Mouse (Mus musculus) CH12.LX (cell line): ENCODE measurements around the gene Ogdh. TPM values are rescaled to one million over a fixed set of nuclear protein-coding genes. Genes with fewer than 3 reads are reported as not detected.

Source experiments
- DNase-seq: peaks from one replicate; pipeline ENCODE4 v3.0.0-alpha.2; 2013; ENCODE audit errors: extremely low read depth
- H3K27ac ChIP-seq: 2 replicates; pipeline ENCODE4 v1.5.1; 2012; ENCODE audit warnings: low read depth, mild to moderate bottlenecking, control low read depth, moderate library complexity; ENCODE audit not compliant: insufficient read depth
- H3K27me3 ChIP-seq: replicated peaks from 2 replicates; pipeline ENCODE3; 2012; ENCODE audit warnings: inconsistent platforms
- H3K36me3 ChIP-seq, 2 experiments: replicated peaks in 1 of 2; 2 replicates each; pipeline versions ENCODE3 to v1.6.1; 2012; ENCODE audit warnings: inconsistent platforms in 1 of 2, low read length in 1 of 2, mild to moderate bottlenecking in 1 of 2, mixed read lengths in 1 of 2, moderate library complexity in 1 of 2; ENCODE audit not compliant: control insufficient read depth in 1 of 2, insufficient read depth in 1 of 2
- H3K4me1 ChIP-seq, 2 experiments: 2 replicates each; pipeline ENCODE4 v1.6.1; 2012; ENCODE audit warnings: inconsistent platforms in 1 of 2, moderate library complexity in 1 of 2; ENCODE audit not compliant: insufficient read depth in 2 of 2, control insufficient read depth in 1 of 2
- H3K4me2 ChIP-seq: 2 replicates; pipeline ENCODE4 v1.6.1; 2012; ENCODE audit warnings: low read depth, mild to moderate bottlenecking, control low read depth; ENCODE audit not compliant: poor library complexity, insufficient read depth, severe bottlenecking
- H3K4me3 ChIP-seq, 3 experiments: fragments of 150-350 bp in 1 of 3; sonication (generic) in 1 of 3; replicated peaks in 1 of 3; 2 replicates each; pipeline versions ENCODE3 to v1.5.1; 2011 to 2012; ENCODE audit warnings: low read depth in 2 of 3, low read length in 2 of 3, mild to moderate bottlenecking in 2 of 3, moderate library complexity in 2 of 3, control low read depth in 1 of 3, improper control_type of control experiment in 1 of 3, inconsistent platforms in 1 of 3, mixed read lengths in 1 of 3; ENCODE audit not compliant: poor library complexity in 1 of 3
- H3K79me2 ChIP-seq: replicated peaks from 2 replicates; pipeline ENCODE4 v1.6.1; 2012; ENCODE audit warnings: mild to moderate bottlenecking, moderate library complexity; ENCODE audit not compliant: control insufficient read depth, poor library complexity, insufficient read depth, severe bottlenecking; ENCODE audit errors: extremely low read depth
- H3K9ac ChIP-seq: 2 replicates; pipeline ENCODE4 v1.6.1; 2012; ENCODE audit warnings: low read depth, mild to moderate bottlenecking, control low read depth, moderate library complexity; ENCODE audit not compliant: insufficient read depth
- H3K9me3 ChIP-seq: replicated peaks from 2 replicates; pipeline ENCODE3; 2012; ENCODE audit warnings: low read length, inconsistent platforms, mixed read lengths
- BHLHE40 ChIP-seq: IDR thresholded peaks from 2 replicates; pipeline ENCODE4 v1.6.1; 2011; ENCODE audit warnings: mild to moderate bottlenecking, low read depth, low read length, improper control_type of control experiment
- CHD1 ChIP-seq: IDR thresholded peaks from 2 replicates; pipeline ENCODE4 v1.6.1; 2012; ENCODE audit warnings: low read depth, low read length, improper control_type of control experiment, inconsistent platforms
- CHD2 ChIP-seq: IDR thresholded peaks from 2 replicates; pipeline ENCODE4 v1.6.1; 2011; ENCODE audit warnings: low read length, improper control_type of control experiment
- CTCF ChIP-seq, 2 experiments: IDR thresholded peaks in 1 of 2; conservative IDR thresholded peaks in 1 of 2; 2 replicates each; pipeline ENCODE4 v1.5.1; 2011 to 2012; ENCODE audit warnings: low read depth in 2 of 2, low read length in 2 of 2, improper control_type of control experiment in 1 of 2, inconsistent platforms in 1 of 2, mild to moderate bottlenecking in 1 of 2, moderate library complexity in 1 of 2
- E2F4 ChIP-seq: IDR thresholded peaks from 2 replicates; pipeline ENCODE4 v1.6.1; 2011; ENCODE audit warnings: low read depth, low read length, improper control_type of control experiment; ENCODE audit not compliant: insufficient replicate concordance
- ELF1 ChIP-seq: IDR thresholded peaks from 2 replicates; pipeline ENCODE4 v1.6.1; 2014; ENCODE audit warnings: low read depth, mild to moderate bottlenecking, inconsistent platforms, low read length, improper control_type of control experiment
- EP300 ChIP-seq: IDR thresholded peaks from 2 replicates; pipeline ENCODE4 v1.6.1; 2011; ENCODE audit warnings: low read length, improper control_type of control experiment
- ETS1 ChIP-seq: conservative IDR thresholded peaks from 2 replicates; pipeline ENCODE4 v1.6.1; 2012; ENCODE audit warnings: low read depth, mild to moderate bottlenecking, inconsistent platforms, low read length, improper control_type of control experiment, moderate library complexity
- GABPA ChIP-seq: IDR thresholded peaks from 2 replicates; pipeline ENCODE4 v1.6.1; 2012; ENCODE audit warnings: low read depth, low read length, improper control_type of control experiment, inconsistent platforms; ENCODE audit not compliant: insufficient replicate concordance
- HCFC1 ChIP-seq: IDR thresholded peaks from 2 replicates; pipeline ENCODE4 v1.6.1; 2012; ENCODE audit warnings: low read depth, mild to moderate bottlenecking, inconsistent platforms, low read length, improper control_type of control experiment
- IRF4 ChIP-seq: IDR thresholded peaks from 2 replicates; pipeline ENCODE4 v1.6.1; 2014; ENCODE audit warnings: low read depth, mild to moderate bottlenecking, inconsistent platforms, low read length, improper control_type of control experiment
- JUN ChIP-seq: IDR thresholded peaks from 2 replicates; pipeline ENCODE4 v1.6.1; 2011; ENCODE audit warnings: low read depth, mild to moderate bottlenecking, low read length, improper control_type of control experiment, moderate library complexity; ENCODE audit not compliant: insufficient read depth
- KAT2A ChIP-seq: IDR thresholded peaks from 2 replicates; pipeline ENCODE4 v1.6.1; 2012; ENCODE audit warnings: low read length, improper control_type of control experiment, inconsistent platforms; ENCODE audit not compliant: insufficient replicate concordance
- MAFK ChIP-seq: IDR thresholded peaks from 2 replicates; pipeline ENCODE4 v1.6.1; 2011; ENCODE audit warnings: low read length, improper control_type of control experiment; ENCODE audit not compliant: insufficient replicate concordance
- MAZ ChIP-seq: IDR thresholded peaks from 2 replicates; pipeline ENCODE4 v1.6.1; 2012; ENCODE audit warnings: low read depth, mild to moderate bottlenecking, inconsistent platforms, low read length, improper control_type of control experiment, moderate library complexity
- MXI1 ChIP-seq: IDR thresholded peaks from 2 replicates; pipeline ENCODE4 v1.6.1; 2011; ENCODE audit warnings: mild to moderate bottlenecking, low read depth, low read length, improper control_type of control experiment
- MYC ChIP-seq: IDR thresholded peaks from 2 replicates; pipeline ENCODE4 v1.6.1; 2011; ENCODE audit warnings: low read depth, mild to moderate bottlenecking, improper control_type of control experiment, low read length
- NELFE ChIP-seq: IDR thresholded peaks from 2 replicates; pipeline ENCODE4 v1.6.1; 2011; ENCODE audit warnings: low read depth, low read length, improper control_type of control experiment
- NRF1 ChIP-seq: IDR thresholded peaks from 2 replicates; pipeline ENCODE4 v1.6.1; 2014; ENCODE audit warnings: low read depth, mild to moderate bottlenecking, inconsistent platforms, low read length, improper control_type of control experiment, moderate library complexity
- PAX5 ChIP-seq: IDR thresholded peaks from 2 replicates; pipeline ENCODE4 v1.6.1; 2012; ENCODE audit warnings: low read length, inconsistent platforms, mixed read lengths
- POLR2A ChIP-seq: IDR thresholded peaks from 2 replicates; pipeline ENCODE4 v1.6.1; 2011; ENCODE audit warnings: low read depth, mild to moderate bottlenecking, improper control_type of control experiment, low read length
- POLR2AphosphoS2 ChIP-seq: IDR thresholded peaks from 2 replicates; pipeline ENCODE4 v1.6.1; 2011; ENCODE audit warnings: low read depth, low read length, improper control_type of control experiment
- RAD21 ChIP-seq: IDR thresholded peaks from 2 replicates; pipeline ENCODE4 v1.6.1; 2011; ENCODE audit warnings: low read depth, mild to moderate bottlenecking, low read length, improper control_type of control experiment, moderate library complexity
- TBP ChIP-seq: conservative IDR thresholded peaks from 2 replicates; pipeline ENCODE4 v1.6.1; 2011; ENCODE audit warnings: low read depth, low read length, improper control_type of control experiment
- UBTF ChIP-seq: IDR thresholded peaks from 2 replicates; pipeline ENCODE4 v1.6.1; 2012; ENCODE audit warnings: low read depth, mild to moderate bottlenecking, inconsistent platforms, low read length, improper control_type of control experiment, moderate library complexity
- USF2 ChIP-seq: conservative IDR thresholded peaks from 2 replicates; pipeline ENCODE4 v1.6.1; 2011; ENCODE audit warnings: low read depth, low read length, improper control_type of control experiment
- ZC3H11A ChIP-seq: IDR thresholded peaks from 2 replicates; pipeline ENCODE4 v1.6.1; 2012; ENCODE audit warnings: low read depth, mild to moderate bottlenecking, inconsistent platforms, low read length, improper control_type of control experiment
- ZKSCAN1 ChIP-seq: IDR thresholded peaks from 2 replicates; pipeline ENCODE4 v1.6.1; 2012; ENCODE audit warnings: low read depth, inconsistent platforms, low read length, improper control_type of control experiment, borderline replicate concordance
- ZMIZ1 ChIP-seq: IDR thresholded peaks from 2 replicates; pipeline ENCODE4 v1.6.1; 2012; ENCODE audit warnings: low read depth, mild to moderate bottlenecking, inconsistent platforms, low read length, improper control_type of control experiment
- ZNF384 ChIP-seq: IDR thresholded peaks from 2 replicates; pipeline ENCODE4 v1.6.1; 2012; ENCODE audit warnings: low read depth, low read length, improper control_type of control experiment, inconsistent platforms
- dilution Hi-C: fragments of 300-500 bp; cut with MboI; formaldehyde crosslinking; loops from 2 replicates; pipeline ENCODE4 v1.14.3; 2020; ENCODE audit warnings: low sequenced_read_pairs; ENCODE audit not compliant: extremely low pct_unique_long_range_greater_than_20kb, extremely low pct_ligation_motif_present
- in situ Hi-C: fragments of 300-500 bp; cut with MboI; formaldehyde crosslinking; loops from 3 replicates; pipeline ENCODE4 v1.14.3; 2019; ENCODE audit warnings: low sequenced_read_pairs, low pct_ligation_motif_present, low pct_unique_long_range_greater_than_20kb, mixed read lengths
- polyA plus RNA-seq: library from polyadenylated mRNA; unstranded; fragments of >175 nt; gene quantifications from 2 replicates; pipeline ENCODE4 v1.2.1, GENCODE M21; 2012; ENCODE audit warnings: low read depth; ENCODE audit not compliant: insufficient read length
- total RNA-seq, 2 experiments: library from RNA; depleted of rRNA; stranded (reverse); fragments of 300-350 nt in 1 of 2; fragments of >200 nt in 1 of 2; gene quantifications; 2 replicates each; pipeline ENCODE4 v1.2.3; 2012 to 2014

Gene Ogdh
- total and polyA plus RNA-seq, 3 experiments = 47.1 to 173 (median 120) TPM

GRCm38 (mm10) chr11:6388126-6388725 lies 96.8 kb downstream of the Ogdh start:
- peak; percentile 58 for TF ChIP-seq ZNF384
- TF ChIP-seq NELFE = no peak
- TF ChIP-seq E2F4 = no peak
- no peaks in the 10 kb centered on the region for H3K9me3 ChIP-seq
- no peak for DNase-seq
- peak overlapping the region; percentile 53; the same call in 1 of the 2 replicates for H3K9ac ChIP-seq
- H3K27ac ChIP-seq = peak overlapping the region; percentile 71; the same call in 1 of the 2 replicates
- H3K4me2 ChIP-seq = 0 out of 2 replicates have a peak overlapping the region, but pooled peaks have one; percentile 9
- peaks cover 7 to 30% of the 10 kb centered on the region in 2 experiments for H3K4me1 ChIP-seq
- H3K4me3 ChIP-seq = no peak overlapping the region
- H3K36me3 ChIP-seq = peaks cover 0 to 15% of the 10 kb centered on the region in 2 experiments
- in situ Hi-C loops = no loop called here
- no peaks in the 10 kb centered on the region for H3K27me3 ChIP-seq
- dilution Hi-C loops = no loop called here
- peaks cover 37% of the 10 kb centered on the region for H3K79me2 ChIP-seq

- H3K4me3 ChIP-seq = peak within 1 kb of the TSS; percentile 76 to 99 (median 79)
- H3K79me2 ChIP-seq = peaks cover 42% of the 10 kb centered on the region
- H3K9me3 ChIP-seq = no peaks in the 10 kb centered on the region
- H3K9ac ChIP-seq = peak within 1 kb of the TSS; percentile 53
- H3K36me3 ChIP-seq = peaks cover 1 to 17% of the 10 kb centered on the region in 2 experiments
- peaks cover 11 to 35% of the 10 kb centered on the region in 2 experiments for H3K4me1 ChIP-seq
- dilution Hi-C loops = no loop called here
- peak within 1 kb of the TSS; percentile 89 for H3K27ac ChIP-seq
- H3K27me3 ChIP-seq = no peaks in the 10 kb centered on the region
- in situ Hi-C loops = no loop called here
- DNase-seq = peak; percentile 89
- H3K4me2 ChIP-seq = peak within 1 kb of the TSS; percentile 73
- no peak for TF ChIP-seq RAD21
- TF ChIP-seq CTCF (conservative IDR thresholded peaks at IDR 0.05 in 1 of 2, IDR thresholded peaks at IDR 0.05 in 1 of 2; ENCODE audit: low read depth in 2 of 2, low read length in 2 of 2) = no peak
- no peak for TF ChIP-seq CHD2
- TF ChIP-seq IRF4 = peak; percentile 40
- TF ChIP-seq UBTF = peak; percentile 94; the same call in 1 of the 2 replicates
- peak; percentile 69 for TF ChIP-seq ZMIZ1
- peak; percentile 95 for TF ChIP-seq POLR2A
- peak; percentile 93 for TF ChIP-seq NELFE
- no peak for TF ChIP-seq MAFK
- TF ChIP-seq KAT2A = 0 out of 2 replicates have a peak, but pooled peaks have one; percentile 30
- no peak for TF ChIP-seq JUN
- no peak for TF ChIP-seq CHD1
- peak; percentile 53 for TF ChIP-seq NRF1
- peak; percentile 93 for TF ChIP-seq ELF1
- TF ChIP-seq MAZ = no peak
- TF ChIP-seq MYC = no peak
- no peak; the same call in 1 of the 2 replicates for TF ChIP-seq ETS1
- peak; percentile 73 for TF ChIP-seq HCFC1
- no peak for TF ChIP-seq BHLHE40
- TF ChIP-seq PAX5 = no peak
- TF ChIP-seq MXI1 = peak; percentile 71
- TF ChIP-seq ZKSCAN1 = no peak
- TF ChIP-seq USF2 = no peak
- TF ChIP-seq POLR2AphosphoS2 = peak; percentile 89
- TF ChIP-seq TBP = peak; percentile 81; the same call in 1 of the 2 replicates
- TF ChIP-seq EP300 = no peak
- TF ChIP-seq GABPA = no peak
- no peak for TF ChIP-seq ZC3H11A
- TF ChIP-seq ZNF384 = no peak; the same call in 1 of the 2 replicates
These were observed 97.4 kb downstream of the Ogdh start, which contains the start of gene Zmiz2 for GRCm38 (mm10) chr11:6388726-6389413. Zmiz2 (plus strand) TSS chr11:6389074.
